Mouse (Mus musculus): ENCODE data around the gene Actn2.

GRCm38 (mm10) chr13:12284528-12284927 lies 56.0 kb downstream of the Actn2 start:
- TF ChIP-seq CTCF (IDR thresholded peaks at IDR 0.05; ENCODE audit: control insufficient read depth, insufficient read depth, low read length) (no peak), POLR2A (IDR thresholded peaks at IDR 0.05; ENCODE audit: borderline replicate concordance, control insufficient read depth, low read depth, low read length) (no peak)

Measured in bone marrow, adult 2 months (tissue).